In the genomic region with DNA sequence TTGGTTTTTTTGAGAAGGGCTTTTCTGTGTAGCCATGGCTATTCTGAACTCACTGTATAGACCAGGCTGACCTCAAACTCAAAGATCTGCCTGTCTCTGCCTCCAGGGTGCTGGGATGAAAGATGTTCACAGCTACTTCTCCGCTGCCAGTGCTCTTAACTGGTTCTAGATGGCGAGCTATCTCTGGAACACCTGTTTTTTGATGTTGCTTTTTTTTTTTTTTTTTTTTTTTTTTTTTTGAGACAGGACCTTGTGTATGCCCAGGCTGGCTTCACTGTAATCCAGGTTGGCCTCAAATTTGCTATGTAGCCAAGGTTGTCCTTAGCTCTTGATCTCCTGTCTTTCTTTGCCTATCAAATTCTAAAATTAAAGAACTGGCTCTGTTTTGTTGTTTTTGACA, we compare ENCODE assay signal across 26 mouse cellular contexts.
"Had no signal": no experiment of that assay in that cellular context is flagged by ENCODE, and none has a peak within 500 bp of the region (broad histone marks: within the 10 kb centered on the region; RNA-seq: fewer than 3 reads in every experiment).

No protein-coding gene starts in this region.

- H3K27ac ChIP-seq: gastrocnemius, adult 2 months; heart, embryonic 10.5 days; hindbrain, embryonic 10.5 days; hindbrain, embryonic 12.5 days; hindbrain, embryonic 14.5 days; intestine, embryonic 15.5 days; limb, embryonic 13.5 days; limb, embryonic 15.5 days had no signal

- ATAC-seq: hindbrain, embryonic 16.5 days; inflammation-experienced regulatory T-cells, adult 6 months; intestine, embryonic 15.5 days; intestine, postnatal 0 days had no signal

- H3K9me3 ChIP-seq: heart, embryonic 10.5 days; heart, embryonic 12.5 days; hindbrain, embryonic 10.5 days; hindbrain, embryonic 12.5 days; intestine, embryonic 15.5 days; limb, embryonic 13.5 days; limb, embryonic 15.5 days had no signal

- H3K9ac ChIP-seq: heart, embryonic 12.5 days; hindbrain, embryonic 12.5 days; hindbrain, embryonic 14.5 days; intestine, embryonic 15.5 days; limb, embryonic 13.5 days; limb, embryonic 15.5 days had no signal

- DNase-seq: gastrocnemius, adult 2 months; gastrocnemius, postnatal 10 days; gastrocnemius, postnatal 25 days; heart, adult 18-20 months; heart, postnatal 10 days; heart, postnatal 4 days; kidney, adult 18-20 months; kidney, adult 8-10 months; kidney, postnatal 10 days; kidney, postnatal 25 days; kidney, postnatal 4 days; layer of hippocampus, adult 9-11 months; layer of hippocampus, postnatal 36 days; left cerebral cortex, postnatal 4 days had no signal

- H3K4me2 ChIP-seq: heart, embryonic 12.5 days; hindbrain, embryonic 12.5 days; hindbrain, embryonic 14.5 days; intestine, embryonic 15.5 days; limb, embryonic 13.5 days; limb, embryonic 15.5 days; liver, embryonic 11.5 days had no signal

- H3K36me3 ChIP-seq: heart, embryonic 12.5 days; hindbrain, embryonic 12.5 days; intestine, embryonic 15.5 days; limb, embryonic 13.5 days; limb, embryonic 15.5 days had no signal

- H3K4me3 ChIP-seq: gastrocnemius, adult 2 months; heart, embryonic 10.5 days; heart, embryonic 12.5 days; hindbrain, embryonic 10.5 days; hindbrain, embryonic 12.5 days; intestine, embryonic 15.5 days; limb, embryonic 13.5 days; limb, embryonic 15.5 days had no signal

- H3K27me3 ChIP-seq: heart, embryonic 12.5 days; hindbrain, embryonic 12.5 days; intestine, embryonic 15.5 days; limb, embryonic 13.5 days; limb, embryonic 15.5 days had no signal
